Mouse (Mus musculus): ENCODE measurements around the gene Inpp4b. TPM values are rescaled to one million over a fixed set of nuclear protein-coding genes. Genes with fewer than 3 reads are reported as not detected.
"Not testable (repeated sequence)": the region's sequence is repeated elsewhere in the genome, so short reads cannot be mapped to it uniquely, and the experiment has no call there.

Gene Inpp4b
- polyA plus RNA-seq, 1 experiment: 0.41 TPM

DNA sequence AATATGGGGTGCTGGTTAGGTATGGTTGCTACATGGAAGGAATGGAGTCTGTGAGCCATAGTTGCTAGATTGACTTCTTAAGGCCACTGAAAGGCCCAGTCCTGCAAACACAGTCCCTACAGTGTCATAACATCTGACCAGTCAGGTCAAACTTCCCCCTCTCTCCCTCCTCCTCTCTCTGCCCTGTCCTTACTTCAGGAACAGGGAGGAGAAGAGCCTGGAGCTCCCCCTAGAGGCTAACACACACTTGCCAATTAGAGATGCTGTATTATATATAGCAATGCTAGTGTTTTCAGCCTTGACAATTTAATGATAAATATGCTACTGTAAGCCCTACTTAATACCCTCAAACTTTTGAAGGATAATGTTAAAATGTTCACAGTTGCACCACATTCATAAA is 464.4 kb downstream of the Inpp4b start:
- H3K4me3 ChIP-seq (ENCODE audit: low read depth, low read length): no peak overlapping the region
- no peak overlapping the region for H3K27ac ChIP-seq (ENCODE audit: insufficient read depth, low read depth, low read length)
- no peaks in the 10 kb centered on the region for H3K4me1 ChIP-seq (ENCODE audit: control insufficient read depth, insufficient read depth, insufficient read length, low read length)
- TF ChIP-seq CTCF (IDR thresholded peaks at IDR 0.05; ENCODE audit: extremely low read depth, insufficient read length, insufficient replicate concordance, low read depth, low read length): peak; percentile 66; the same call in 1 of the 2 replicates
- TF ChIP-seq POLR2A (IDR thresholded peaks at IDR 0.05; ENCODE audit: low read depth, low read length): no peak
- no peaks in the 10 kb centered on the region for H3K36me3 ChIP-seq (ENCODE audit: control insufficient read depth, insufficient read depth, low read length)
- no peaks in the 10 kb centered on the region for H3K27me3 ChIP-seq (ENCODE audit: control insufficient read depth, insufficient read depth, low read length)

DNA sequence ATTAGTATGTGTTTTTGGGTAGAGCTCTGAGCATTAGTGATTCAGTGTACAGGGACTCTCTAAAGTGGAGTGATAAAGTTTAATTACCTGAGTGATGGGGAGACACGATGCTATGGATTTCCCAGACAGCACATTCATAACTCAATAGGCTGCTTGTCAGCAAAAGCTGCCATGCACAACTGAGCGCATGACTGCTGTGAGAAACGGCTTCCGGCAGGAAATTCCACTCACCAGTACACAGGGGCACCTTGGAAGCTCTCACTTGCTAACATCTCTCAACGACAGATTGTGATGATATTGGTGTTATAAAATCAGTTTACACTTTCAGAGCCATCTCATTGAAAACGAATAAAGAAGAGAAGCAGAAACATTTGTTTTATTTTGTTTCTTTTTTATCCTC is 465.2 kb downstream of the Inpp4b start:
- no peaks in the 10 kb centered on the region for H3K27me3 ChIP-seq (ENCODE audit: control insufficient read depth, insufficient read depth, low read length)
- no peak overlapping the region for H3K27ac ChIP-seq (ENCODE audit: insufficient read depth, low read depth, low read length)
- H3K36me3 ChIP-seq (ENCODE audit: control insufficient read depth, insufficient read depth, low read length): no peaks in the 10 kb centered on the region
- H3K4me3 ChIP-seq (ENCODE audit: low read depth, low read length): no peak overlapping the region
- no peak for TF ChIP-seq CTCF (IDR thresholded peaks at IDR 0.05; ENCODE audit: extremely low read depth, insufficient read length, insufficient replicate concordance, low read depth, low read length)
- no peak for TF ChIP-seq POLR2A (IDR thresholded peaks at IDR 0.05; ENCODE audit: low read depth, low read length)
- 63% methylated on average over 6 of the region's 6 CpGs for WGBS
- H3K4me1 ChIP-seq (ENCODE audit: control insufficient read depth, insufficient read depth, insufficient read length, low read length): no peaks in the 10 kb centered on the region; the same call in 1 of the 2 replicates

DNA sequence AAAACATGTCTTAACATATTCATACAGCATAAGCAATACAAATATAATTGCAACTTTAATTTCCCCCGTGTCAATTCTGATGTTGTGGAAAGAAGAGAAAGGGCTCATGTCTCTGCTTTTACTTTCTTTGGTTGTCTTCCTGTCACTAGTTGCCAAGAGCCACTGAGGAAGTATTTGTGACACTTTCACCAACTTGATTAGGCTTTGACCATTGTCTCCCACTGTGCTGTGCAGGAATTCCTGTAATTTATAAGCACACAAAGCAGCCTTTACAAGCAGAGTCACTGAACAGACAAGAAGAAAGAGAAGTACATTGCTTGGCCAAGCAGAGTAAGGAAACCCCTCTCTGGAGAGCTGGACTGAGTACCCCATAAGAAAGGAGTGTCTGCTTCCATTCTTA is 466.1 kb downstream of the Inpp4b start:
- TF ChIP-seq CTCF (IDR thresholded peaks at IDR 0.05; ENCODE audit: extremely low read depth, insufficient read length, insufficient replicate concordance, low read depth, low read length) (no peak), POLR2A (IDR thresholded peaks at IDR 0.05; ENCODE audit: low read depth, low read length) (no peak)
- no peak overlapping the region for H3K4me3 ChIP-seq (ENCODE audit: low read depth, low read length)
- H3K4me1 ChIP-seq (ENCODE audit: control insufficient read depth, insufficient read depth, insufficient read length, low read length): no peaks in the 10 kb centered on the region; the same call in 1 of the 2 replicates
- no peak overlapping the region for H3K27ac ChIP-seq (ENCODE audit: insufficient read depth, low read depth, low read length)
- H3K27me3 ChIP-seq (ENCODE audit: control insufficient read depth, insufficient read depth, low read length): no peaks in the 10 kb centered on the region
- H3K36me3 ChIP-seq (ENCODE audit: control insufficient read depth, insufficient read depth, low read length): no peaks in the 10 kb centered on the region
- WGBS: 69% methylated on average over 1 of the region's 1 CpGs

DNA sequence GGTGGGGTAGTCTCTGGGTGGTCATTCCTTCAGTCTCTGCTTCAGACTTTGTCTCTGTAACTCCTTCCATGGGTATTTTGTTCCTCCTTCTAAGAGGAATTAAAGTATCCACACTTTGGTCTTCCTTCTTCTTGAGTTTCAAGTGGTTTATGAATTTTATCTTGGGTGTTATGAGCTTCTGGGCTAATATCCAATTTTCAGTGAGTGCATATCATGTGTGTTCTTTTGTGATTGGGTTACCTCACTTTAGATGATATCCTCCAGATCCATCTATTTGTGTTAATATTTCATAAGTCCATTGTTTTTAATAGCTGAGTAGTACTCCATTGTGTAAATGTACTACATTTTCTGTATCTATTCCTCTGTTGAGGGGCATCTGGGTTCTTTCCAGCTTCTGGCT is 467.1 kb downstream of the Inpp4b start:
- H3K4me1 ChIP-seq (ENCODE audit: control insufficient read depth, insufficient read depth, insufficient read length, low read length); H3K36me3 ChIP-seq (ENCODE audit: control insufficient read depth, insufficient read depth, low read length); H3K4me3 ChIP-seq (ENCODE audit: low read depth, low read length); H3K27me3 ChIP-seq (ENCODE audit: control insufficient read depth, insufficient read depth, low read length); H3K27ac ChIP-seq (ENCODE audit: insufficient read depth, low read depth, low read length): not testable (repeated sequence)

DNA sequence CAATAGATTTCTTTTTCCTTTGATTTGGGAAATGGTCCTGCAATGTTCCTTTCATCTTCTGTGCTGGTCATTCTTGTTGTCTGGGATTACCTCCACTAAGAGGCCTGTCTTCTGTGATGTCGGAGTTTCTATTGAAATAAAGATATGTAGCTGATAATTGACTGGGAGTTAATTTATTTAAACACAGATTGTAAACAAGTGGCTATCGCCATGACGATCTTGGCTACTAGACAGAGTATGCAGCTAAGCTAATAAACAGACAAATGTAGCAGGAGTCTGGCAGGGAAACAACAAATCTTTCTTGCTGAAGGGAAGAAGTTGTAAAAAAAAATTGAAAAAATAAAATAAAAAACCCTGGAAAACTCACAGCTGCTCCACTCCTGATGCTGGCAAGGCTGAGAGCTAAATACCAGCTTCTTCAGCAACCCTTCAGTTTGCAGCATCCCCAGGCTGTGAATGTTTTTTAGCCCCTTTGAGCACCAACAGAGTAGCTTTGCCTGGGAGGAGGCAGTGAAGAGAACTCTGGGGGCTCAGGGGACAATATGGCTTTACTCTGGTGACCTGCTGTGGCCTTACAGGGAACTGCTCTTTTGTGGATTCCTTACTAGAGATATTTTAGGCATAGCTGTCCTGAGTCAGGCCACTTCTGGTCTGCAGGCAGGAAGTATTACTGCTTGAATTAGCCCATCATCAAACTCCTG is 469.8 kb downstream of the Inpp4b start:
- Histone ChIP-seq H3K27ac (ENCODE audit: insufficient read depth, low read depth, low read length) (no peak overlapping the region), H3K4me3 (ENCODE audit: low read depth, low read length) (no peak overlapping the region), H3K36me3 (ENCODE audit: control insufficient read depth, insufficient read depth, low read length) (no peaks in the 10 kb centered on the region), H3K27me3 (ENCODE audit: control insufficient read depth, insufficient read depth, low read length) (no peaks in the 10 kb centered on the region), H3K4me1 (ENCODE audit: control insufficient read depth, insufficient read depth, insufficient read length, low read length) (no peaks in the 10 kb centered on the region; the same call in 1 of the 2 replicates)
- 15% methylated on average over 3 of the region's 3 CpGs for WGBS
- TF ChIP-seq POLR2A (IDR thresholded peaks at IDR 0.05; ENCODE audit: low read depth, low read length): no peak
- no peak for TF ChIP-seq CTCF (IDR thresholded peaks at IDR 0.05; ENCODE audit: extremely low read depth, insufficient read length, insufficient replicate concordance, low read depth, low read length)

DNA sequence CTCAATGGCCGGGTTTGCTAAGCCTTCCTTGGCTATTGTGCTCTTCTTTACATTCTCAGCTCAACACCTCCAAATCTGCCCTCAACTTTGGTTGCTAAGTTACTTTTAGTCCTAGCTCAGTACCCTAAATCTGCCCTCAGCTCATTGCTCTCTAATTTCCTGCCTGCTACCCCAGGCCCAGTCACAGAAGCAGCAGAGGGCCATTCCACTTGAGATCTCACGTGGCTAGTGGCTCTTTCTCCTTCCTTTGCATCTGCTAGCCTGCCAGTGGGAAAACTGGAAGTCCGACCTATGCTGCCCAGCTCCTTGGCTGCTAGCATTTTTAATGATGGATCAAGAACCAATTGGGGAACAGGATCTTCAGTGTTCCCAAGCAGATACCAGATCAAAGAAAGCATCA is 472.4 kb downstream of the Inpp4b start:
- Histone ChIP-seq H3K4me3 (ENCODE audit: low read depth, low read length) (no peak overlapping the region), H3K36me3 (ENCODE audit: control insufficient read depth, insufficient read depth, low read length) (no peaks in the 10 kb centered on the region), H3K4me1 (ENCODE audit: control insufficient read depth, insufficient read depth, insufficient read length, low read length) (no peaks in the 10 kb centered on the region; the same call in 1 of the 2 replicates), H3K27ac (ENCODE audit: insufficient read depth, low read depth, low read length) (no peak overlapping the region), H3K27me3 (ENCODE audit: control insufficient read depth, insufficient read depth, low read length) (no peaks in the 10 kb centered on the region)
- TF ChIP-seq CTCF (IDR thresholded peaks at IDR 0.05; ENCODE audit: extremely low read depth, insufficient read length, insufficient replicate concordance, low read depth, low read length): no peak
- no peak for TF ChIP-seq POLR2A (IDR thresholded peaks at IDR 0.05; ENCODE audit: low read depth, low read length)
- WGBS: 74% methylated on average over 3 of the region's 3 CpGs

DNA sequence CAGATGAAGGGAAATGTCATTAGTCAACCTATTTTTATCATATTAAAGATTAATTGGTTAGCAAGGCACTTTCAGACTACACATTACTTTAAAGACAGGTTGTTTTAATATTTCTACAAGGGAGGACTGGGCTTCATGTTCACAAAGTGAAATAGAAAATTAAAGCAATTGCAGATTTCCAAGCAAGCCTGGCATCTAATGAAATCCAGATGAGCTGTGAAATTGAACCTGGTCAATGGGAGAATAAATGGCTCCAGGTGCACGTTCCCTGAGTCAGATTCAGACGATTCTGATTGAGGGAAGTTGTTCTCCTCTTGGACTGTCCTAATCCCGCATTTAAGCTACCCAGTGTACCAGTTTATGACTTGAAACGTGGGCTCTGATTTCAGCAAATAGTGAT is 473.2 kb downstream of the Inpp4b start:
- H3K27ac ChIP-seq (ENCODE audit: insufficient read depth, low read depth, low read length): no peak overlapping the region
- TF ChIP-seq POLR2A (IDR thresholded peaks at IDR 0.05; ENCODE audit: low read depth, low read length) (no peak), CTCF (IDR thresholded peaks at IDR 0.05; ENCODE audit: extremely low read depth, insufficient read length, insufficient replicate concordance, low read depth, low read length) (no peak)
- WGBS: 60% methylated on average over 4 of the region's 4 CpGs
- H3K4me1 ChIP-seq (ENCODE audit: control insufficient read depth, insufficient read depth, insufficient read length, low read length): no peaks in the 10 kb centered on the region; the same call in 1 of the 2 replicates
- H3K4me3 ChIP-seq (ENCODE audit: low read depth, low read length): no peak overlapping the region
- no peaks in the 10 kb centered on the region for H3K27me3 ChIP-seq (ENCODE audit: control insufficient read depth, insufficient read depth, low read length)
- no peaks in the 10 kb centered on the region for H3K36me3 ChIP-seq (ENCODE audit: control insufficient read depth, insufficient read depth, low read length)

Data from small intestine, adult 2 months (tissue).